Mouse (Mus musculus): ENCODE data around the gene Epha6.
"Not testable (repeated sequence)": the region's sequence is repeated elsewhere in the genome, so short reads cannot be mapped to it uniquely, and the experiment has no call there.

Epha6 gene

GRCm38 (mm10) chr16:59923696-59924095, 681.6 kb downstream of the Epha6 start:
- no peak for DNase-seq (ENCODE audit: low spot score in 2 of 2)

GRCm38 (mm10) chr16:59880073-59880472, 725.3 kb downstream of the Epha6 start:
- DNase-seq (ENCODE audit: low spot score in 2 of 2), result no peak

DNA sequence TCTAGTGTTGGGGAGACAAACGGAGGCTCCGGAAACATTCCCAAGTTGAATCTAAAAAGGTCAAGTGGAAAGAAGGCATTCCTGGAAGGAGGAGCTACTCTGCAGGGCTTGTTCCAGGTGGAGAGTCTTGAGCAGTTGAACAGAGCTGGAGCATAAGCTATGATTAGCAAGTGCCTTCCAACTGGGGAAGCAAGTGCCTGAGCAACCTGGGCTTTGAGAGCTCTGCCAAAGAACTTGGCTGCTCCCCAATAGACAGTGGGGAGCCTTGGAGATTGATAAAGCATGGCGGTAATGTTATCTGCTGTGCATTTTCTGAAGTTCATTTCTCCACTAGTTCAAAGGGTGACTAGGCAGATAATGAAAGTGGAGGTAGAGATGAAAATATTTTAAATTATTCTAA, 733.5 kb downstream of the Epha6 start:
- DNase-seq (ENCODE audit: low spot score in 2 of 2), result no peak

- no peak for DNase-seq (ENCODE audit: low spot score in 2 of 2)
Observed at GRCm38 (mm10) chr16:59854160-59854717, 751.1 kb downstream of the Epha6 start.

GRCm38 (mm10) chr16:59852689-59853088, 752.6 kb downstream of the Epha6 start:
- no peak for DNase-seq (ENCODE audit: low spot score in 2 of 2)

- peak in 1 of 2 experiments; percentile 6 for DNase-seq (ENCODE audit: low spot score in 2 of 2)
Observed at GRCm38 (mm10) chr16:59846574-59846973, 758.8 kb downstream of the Epha6 start.

DNA sequence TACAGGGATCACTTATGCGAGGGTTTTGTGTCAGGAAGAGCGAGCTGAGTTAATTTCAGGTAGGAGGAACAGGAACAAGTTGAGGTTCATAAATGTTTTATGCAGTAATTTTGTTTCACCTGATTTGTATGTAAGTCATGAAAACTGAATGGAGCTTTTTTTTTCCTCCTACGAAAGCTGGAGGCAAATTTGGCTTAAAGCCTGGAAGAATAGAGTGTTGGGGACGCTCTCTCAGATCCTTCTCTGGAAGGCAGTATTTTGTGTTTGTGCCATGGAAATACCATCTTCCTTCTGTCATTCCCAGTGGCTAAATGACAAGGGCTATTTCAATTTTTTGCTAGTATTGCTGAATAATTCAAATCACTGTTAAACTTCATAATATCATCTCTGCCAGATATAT, 768.6 kb downstream of the Epha6 start:
- no peak for DNase-seq (ENCODE audit: low spot score in 2 of 2)

- no peak for DNase-seq (ENCODE audit: low spot score in 2 of 2)
Observed at GRCm38 (mm10) chr16:59836304-59836703, 769.0 kb downstream of the Epha6 start.

- no peak for DNase-seq (ENCODE audit: low spot score in 2 of 2)
Observed at GRCm38 (mm10) chr16:59832468-59832867, 772.9 kb downstream of the Epha6 start.

DNA sequence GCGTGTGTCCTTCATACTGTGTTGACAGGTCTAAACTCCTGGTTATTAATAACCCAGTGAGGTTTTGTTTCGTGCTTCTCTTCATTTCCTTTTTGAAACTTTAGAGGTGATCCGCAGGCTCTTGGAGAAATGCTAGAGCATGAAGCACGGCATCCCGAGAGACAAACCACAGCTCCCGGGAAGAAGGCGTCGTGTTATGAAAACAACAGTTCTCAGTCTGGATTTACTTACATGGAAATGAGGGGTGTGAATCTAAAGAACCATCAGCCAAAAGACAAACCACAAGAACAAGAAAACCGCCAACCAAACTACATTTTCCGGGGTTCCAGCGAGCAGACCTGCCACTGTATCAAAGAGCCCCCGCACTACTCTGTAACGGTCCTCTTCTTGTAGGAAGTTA, 775.7 kb downstream of the Epha6 start:
- no peak for DNase-seq (ENCODE audit: low spot score in 2 of 2)

DNA sequence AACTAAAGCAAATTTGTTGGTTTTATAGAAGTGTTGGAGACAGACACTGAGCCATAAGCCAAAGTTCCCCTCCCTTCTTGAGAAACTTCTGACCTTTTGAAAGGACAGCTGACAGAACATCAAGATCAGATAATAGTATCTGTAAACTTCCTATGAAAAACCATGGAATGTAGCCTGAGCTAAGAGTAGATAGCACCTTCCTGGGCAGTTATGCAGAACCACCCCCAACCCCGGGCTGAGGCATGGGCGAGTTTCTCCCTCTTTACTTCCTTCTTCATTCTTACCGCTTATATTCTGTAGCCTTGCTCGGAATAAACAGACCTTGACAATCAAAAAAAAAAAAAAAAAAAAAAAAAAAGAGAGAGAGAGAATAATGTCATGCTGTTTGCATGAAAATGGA, 805.5 kb downstream of the Epha6 start:
- not testable (repeated sequence) for DNase-seq (ENCODE audit: low spot score in 2 of 2)

DNA sequence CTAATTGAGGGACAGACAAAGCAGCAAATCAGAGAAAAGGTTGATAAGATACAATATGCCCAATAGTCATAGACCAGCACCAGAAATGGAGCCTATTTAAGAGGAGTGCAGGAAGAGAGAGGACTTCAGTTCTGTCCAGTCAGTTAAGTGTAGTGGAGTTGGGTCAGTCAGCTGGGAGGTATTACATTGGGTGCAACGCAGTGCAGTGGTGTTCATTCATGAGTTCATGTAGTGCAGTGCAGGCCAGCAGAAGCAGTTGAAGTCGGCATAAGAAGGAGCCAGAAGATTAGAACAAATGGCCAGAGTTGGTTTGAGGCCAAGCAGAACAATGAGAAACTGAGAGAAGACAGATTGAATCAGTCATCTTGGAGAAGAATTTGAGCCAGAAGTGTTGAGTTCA, 833.0 kb downstream of the Epha6 start:
- DNase-seq (ENCODE audit: low spot score in 2 of 2), result no peak

GRCm38 (mm10) chr16:59770421-59770820, 834.9 kb downstream of the Epha6 start:
- no peak for DNase-seq (ENCODE audit: low spot score in 2 of 2)

GRCm38 (mm10) chr16:59769936-59770335, 835.4 kb downstream of the Epha6 start:
- DNase-seq (ENCODE audit: low spot score in 2 of 2), result no peak

- DNase-seq (ENCODE audit: low spot score in 2 of 2), result no peak
Observed at GRCm38 (mm10) chr16:59760875-59761274, 844.5 kb downstream of the Epha6 start.

DNA sequence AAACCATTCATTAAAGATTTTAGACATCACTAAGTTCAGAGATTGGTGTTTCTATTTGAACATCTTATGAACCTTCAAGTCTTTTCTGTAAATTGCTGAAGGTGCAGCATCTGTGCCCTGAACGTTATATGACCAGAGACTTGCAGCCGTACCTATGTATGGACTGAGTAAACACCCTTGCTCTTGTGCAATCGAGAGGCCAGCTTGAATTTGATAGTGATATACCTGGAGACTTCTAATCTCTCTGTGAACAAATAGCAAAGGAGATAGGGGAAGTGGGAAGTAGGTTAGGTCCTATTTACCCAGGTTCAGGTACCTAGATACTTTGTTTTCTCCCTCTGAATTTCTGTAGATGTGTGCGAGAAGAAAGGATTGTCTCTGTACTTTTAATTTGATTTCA, 854.4 kb downstream of the Epha6 start:
- DNase-seq (ENCODE audit: low spot score in 2 of 2), result no peak

GRCm38 (mm10) chr16:59743669-59744068, 861.7 kb downstream of the Epha6 start:
- no peak for DNase-seq (ENCODE audit: low spot score in 2 of 2)

- DNase-seq (ENCODE audit: low spot score in 2 of 2), result no peak
Observed at GRCm38 (mm10) chr16:59715524-59715923, 889.8 kb downstream of the Epha6 start.

GRCm38 (mm10) chr16:59693230-59693629, 912.1 kb downstream of the Epha6 start:
- DNase-seq (ENCODE audit: low spot score in 2 of 2), result no peak

DNA sequence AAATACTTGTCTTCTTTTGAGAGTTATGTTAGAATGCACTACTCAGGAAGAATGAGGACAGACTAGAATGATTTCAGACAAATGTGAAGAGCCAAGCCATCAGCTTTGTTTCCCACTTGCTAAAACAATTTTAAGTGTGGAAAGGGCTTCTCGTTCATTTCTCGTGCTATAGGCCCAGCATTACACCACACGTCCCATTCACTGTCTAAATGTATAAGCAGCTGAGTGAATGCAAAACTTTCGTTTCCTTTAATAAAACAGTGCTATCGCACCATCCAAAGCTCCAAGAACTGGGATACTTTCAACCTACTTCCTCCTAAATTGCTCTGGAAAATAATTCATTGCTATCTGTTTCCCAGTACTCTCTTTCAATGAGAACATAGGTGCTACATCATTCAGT, 916.2 kb downstream of the Epha6 start:
- no peak for DNase-seq (ENCODE audit: low spot score in 2 of 2)

- no peak for DNase-seq (ENCODE audit: low spot score in 2 of 2)
Observed at GRCm38 (mm10) chr16:59685135-59685534, 920.2 kb downstream of the Epha6 start.

GRCm38 (mm10) chr16:59683434-59683833, 921.9 kb downstream of the Epha6 start:
- DNase-seq (ENCODE audit: low spot score in 2 of 2), result peak; percentile 25 to 53

GRCm38 (mm10) chr16:59682216-59682891, 923.0 kb downstream of the Epha6 start:
- no peak for DNase-seq (ENCODE audit: low spot score in 2 of 2)

DNA sequence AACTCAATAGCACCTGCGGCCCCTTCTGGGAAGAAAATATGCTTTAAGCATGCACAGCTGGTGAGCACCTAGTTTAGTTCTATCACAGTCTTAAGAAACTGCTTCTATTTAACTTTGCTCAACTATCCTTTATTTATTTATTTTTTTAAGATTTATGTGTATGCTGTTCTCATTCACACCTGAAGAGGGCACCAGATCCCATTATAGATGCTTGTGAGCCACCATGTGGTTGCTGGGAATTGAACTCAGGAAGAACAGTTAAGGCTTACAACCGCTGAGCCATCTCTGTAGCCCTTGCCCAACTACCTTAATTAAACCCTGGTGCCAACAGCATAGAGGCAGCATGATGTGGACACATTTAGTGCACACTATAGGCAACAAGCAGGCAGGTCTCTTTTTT, 938.4 kb downstream of the Epha6 start:
- no peak for DNase-seq (ENCODE audit: low spot score in 2 of 2)
